Mouse (Mus musculus): ENCODE results near the gene Cwc22.

Cwc22 gene

DNA sequence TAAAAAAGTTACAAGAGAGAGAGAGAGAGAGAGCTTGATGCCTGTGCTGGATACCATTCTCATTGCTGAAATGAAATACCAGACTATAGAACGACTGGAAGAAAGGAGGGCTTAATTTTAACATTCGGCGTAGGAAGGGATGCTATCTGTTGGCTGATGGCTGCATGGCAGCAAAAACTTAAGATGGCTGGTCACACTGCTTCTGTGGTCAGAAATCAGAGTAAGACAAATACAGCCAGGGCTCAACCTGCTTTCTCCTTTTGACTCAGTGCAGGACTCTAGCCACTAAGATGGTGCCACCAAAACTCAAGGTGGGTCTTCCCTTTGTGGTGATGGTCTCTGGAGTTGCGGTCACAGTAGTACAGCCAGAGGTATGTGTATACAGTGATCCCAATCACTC lies 70.7 kb downstream of the Cwc22 start:
- no peak for DNase-seq (ENCODE audit: low spot score)

DNA sequence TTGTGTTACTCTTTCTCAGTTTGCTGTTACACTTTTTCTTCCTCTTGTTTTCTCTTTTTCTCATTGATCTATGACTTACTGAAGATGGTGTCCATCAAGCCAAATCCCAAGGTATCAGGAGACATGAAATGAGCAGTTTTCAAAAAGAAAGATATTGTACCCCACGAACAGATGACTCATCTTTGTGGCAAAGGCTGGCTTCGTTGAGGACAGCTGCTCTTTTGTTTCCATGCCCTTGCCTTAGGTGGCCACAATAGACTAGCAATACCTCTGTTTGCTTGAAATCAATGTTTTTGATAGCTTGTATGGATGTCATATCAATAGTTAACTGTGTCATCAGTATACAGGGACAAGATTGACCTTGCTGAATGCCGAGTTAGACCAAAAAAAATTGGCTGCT lies 71.5 kb downstream of the Cwc22 start:
- no peak for DNase-seq (ENCODE audit: low spot score)

DNA sequence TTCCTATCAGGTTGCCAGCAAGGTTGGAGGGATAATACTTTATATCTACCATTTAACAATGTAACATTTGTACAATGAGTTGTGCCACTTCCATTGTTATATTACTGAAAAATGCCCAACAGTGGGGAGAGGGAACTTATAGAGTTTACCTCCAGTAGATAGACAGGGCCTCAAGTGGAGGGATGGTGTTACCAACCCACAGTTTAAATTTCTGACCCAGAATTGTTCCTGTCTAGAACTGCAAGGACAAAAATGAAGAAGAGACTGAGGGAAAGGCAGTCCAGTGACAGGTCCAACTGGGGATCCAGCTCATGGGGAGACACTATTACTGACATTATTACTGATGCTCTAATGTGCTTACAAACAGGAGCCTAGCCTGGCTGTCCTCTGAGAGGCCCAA lies 72.4 kb downstream of the Cwc22 start:
- no peak for DNase-seq (ENCODE audit: low spot score)

DNA sequence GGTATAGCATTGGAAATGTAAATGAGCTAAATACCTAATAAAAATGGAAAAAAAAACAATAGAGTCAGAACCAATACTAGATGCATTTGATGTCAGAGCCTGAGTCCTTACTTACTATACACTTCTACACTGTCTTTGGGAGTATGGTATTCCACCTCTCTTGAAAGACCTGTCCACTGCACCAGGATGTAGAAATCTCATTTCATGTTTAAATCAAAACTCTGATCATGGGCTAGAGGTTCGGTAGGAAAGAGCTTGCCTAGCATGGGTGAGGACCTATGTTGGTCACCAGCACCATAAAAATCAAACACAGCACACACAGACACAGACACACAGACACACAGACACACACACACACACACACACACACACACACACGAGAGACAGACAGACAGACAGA lies 73.5 kb downstream of the Cwc22 start:
- no peak for DNase-seq (ENCODE audit: low spot score)

DNA sequence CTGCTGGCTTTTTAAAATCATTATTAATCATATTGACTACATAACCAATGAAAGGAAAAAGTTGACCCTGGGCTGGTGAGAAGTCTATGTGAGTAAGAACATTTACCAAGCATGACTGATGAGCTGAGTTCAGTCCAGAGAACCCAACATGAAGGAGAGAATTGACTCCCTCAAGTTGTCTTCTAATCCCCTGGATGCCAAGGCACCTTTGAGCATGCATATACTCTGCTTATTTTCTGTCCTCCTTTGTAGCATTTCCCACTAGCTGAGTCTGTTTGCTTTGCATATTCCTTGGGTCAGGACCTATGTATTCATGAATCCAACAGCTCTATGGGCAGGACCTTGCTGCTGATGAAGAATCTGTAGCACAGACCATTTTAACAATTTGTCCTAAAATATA lies 75.0 kb downstream of the Cwc22 start:
- DNase-seq (ENCODE audit: low spot score): no peak

DNA sequence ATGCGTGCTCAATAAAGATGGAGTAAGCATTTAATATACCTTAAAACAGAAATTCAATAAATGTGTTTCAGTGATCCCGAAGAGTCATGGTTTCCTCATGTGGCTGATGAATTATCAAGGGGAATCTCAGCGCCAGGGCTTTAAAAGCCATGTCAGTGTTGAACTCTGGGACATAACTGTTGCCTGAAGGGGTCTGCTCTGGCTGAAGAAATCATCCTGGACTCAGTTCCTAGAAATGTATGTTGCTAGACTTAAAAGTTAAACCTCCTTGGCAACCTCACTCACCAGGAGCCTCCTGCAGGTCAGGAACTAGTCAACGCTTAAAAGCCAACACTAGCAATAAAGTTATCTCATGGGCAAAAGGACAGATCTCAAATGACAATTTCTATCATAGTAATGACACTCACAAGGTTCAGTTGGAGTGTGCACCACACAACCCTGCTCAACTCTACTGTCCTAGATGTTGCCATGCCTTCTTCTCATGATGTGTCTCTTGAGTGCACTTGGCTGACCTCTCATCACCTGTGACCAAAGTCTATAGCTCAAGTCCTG lies 76.4 kb downstream of the Cwc22 start:
- no peak for DNase-seq (ENCODE audit: low spot score)

DNA sequence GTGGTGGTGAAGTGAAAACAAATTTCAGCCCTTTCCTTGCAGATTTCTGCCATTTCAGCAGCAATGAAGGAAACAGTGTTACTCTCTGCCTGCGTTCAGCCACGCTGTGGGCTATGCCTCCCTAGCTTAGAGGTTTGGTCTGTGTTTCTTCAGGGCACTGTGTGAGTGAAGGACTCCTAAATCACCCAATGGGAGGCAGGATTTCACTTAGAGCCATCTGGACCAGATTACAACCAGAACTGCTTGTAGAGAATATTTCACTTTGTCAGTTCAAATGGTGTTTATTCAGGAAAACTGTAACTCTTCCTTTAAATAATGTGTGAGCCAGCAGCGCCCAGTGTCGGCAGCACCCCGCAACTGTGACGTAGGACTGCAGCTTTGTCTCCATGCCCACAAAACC lies 82.2 kb downstream of the Cwc22 start:
- no peak for DNase-seq (ENCODE audit: low spot score)

DNA sequence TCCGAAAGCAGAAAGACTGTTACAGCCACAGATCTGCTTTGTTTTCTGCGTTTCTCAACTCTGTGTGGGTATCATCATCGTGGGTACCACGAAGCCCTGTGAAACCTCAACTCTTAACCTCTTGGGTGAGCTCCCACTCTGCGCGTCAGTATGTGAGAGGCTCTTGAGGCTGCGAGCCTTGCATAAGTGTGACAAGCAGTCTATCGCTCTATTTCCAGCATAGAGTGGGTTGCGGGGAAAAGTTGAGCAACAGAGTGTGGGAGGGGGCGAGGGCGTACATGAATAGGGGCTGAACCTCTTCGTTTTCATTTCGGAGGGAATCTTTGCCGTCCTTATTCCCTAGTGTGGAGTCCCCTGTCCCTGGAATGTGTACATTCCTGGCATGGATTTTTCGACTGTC lies 82.7 kb downstream of the Cwc22 start:
- DNase-seq (ENCODE audit: low spot score): no peak

DNA sequence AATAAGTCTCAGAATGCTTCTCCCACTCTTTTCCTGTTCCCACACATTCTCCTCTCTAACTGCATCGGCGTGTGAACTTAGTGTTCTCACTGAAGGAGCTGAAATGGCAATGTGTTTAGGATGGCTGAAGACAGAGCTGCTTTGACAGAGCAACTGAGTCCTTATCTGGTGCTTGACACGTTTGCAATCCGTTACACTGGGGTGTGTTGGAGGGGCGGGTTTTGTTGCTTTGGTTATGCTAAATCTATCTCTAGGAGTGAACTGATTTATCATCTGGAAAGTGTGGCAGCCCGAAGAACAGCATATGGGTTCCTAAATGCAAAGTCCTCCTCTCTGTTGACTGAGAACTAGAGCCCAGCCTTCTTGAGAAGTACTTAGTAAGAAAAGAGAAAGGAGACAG lies 104.7 kb downstream of the Cwc22 start:
- DNase-seq (ENCODE audit: low spot score): no peak

DNA sequence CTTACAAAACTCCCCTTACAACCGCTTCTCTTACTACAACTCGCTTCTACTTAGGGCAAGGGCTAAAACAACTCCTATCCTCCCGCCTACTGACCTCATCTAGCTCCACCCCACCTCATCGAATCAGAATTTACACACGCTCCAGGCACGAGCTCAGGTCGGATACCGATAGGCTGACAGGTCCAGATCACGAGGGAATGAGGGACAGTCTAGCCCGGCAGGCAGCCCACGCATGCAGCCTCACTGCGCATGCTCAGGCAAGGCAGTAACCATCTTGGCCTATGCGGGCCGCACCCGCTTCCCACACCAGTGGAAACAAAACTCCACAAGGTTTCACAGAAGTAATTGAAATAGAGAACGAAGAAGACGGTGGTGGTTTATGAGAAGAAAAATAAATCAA lies 106.6 kb downstream of the Cwc22 start:
- DNase-seq (ENCODE audit: low spot score): no peak

DNA sequence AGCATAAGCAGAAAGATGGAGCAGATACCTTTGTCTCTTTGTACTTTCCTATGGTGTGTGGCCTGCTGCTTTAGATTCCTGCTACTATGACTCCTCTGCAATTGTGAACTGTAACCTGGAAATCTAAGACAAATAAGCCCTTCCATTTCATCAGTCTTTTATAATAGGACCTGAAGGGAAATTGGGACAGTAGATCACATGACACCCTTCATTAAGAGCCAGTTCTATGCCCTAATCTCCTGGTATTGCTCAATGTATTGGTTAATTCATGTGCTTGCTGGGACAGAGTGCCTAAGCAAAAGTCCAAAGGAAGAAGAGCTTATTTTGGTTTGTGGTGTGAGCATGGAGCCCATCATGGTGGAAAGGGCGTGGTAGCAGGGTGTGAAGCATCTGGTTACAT lies 107.5 kb downstream of the Cwc22 start:
- no peak for DNase-seq (ENCODE audit: low spot score)

DNA sequence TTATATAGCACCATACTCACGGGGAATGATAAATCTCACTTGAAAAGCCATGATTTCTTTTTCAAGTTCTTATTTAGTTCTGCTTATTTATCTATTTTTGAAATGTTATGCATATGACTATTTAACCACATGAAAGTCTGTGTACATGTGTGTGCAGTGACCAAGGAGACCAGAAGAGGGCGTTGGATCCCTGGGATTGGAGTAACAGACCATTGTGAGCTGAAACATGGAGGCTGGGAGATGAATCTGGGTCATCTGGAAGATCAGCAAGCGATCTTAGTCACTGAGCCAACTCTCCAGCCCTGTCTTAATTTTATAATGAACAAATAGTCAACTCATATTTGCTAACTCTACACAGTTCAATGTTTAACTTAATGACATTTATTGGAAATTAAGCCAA lies 110.4 kb downstream of the Cwc22 start:
- DNase-seq (ENCODE audit: low spot score): no peak
